Mouse (Mus musculus) retina, postnatal 1 day (tissue): ENCODE data around the gene Rsc1a1.

Experiments
- DNase-seq: peaks from one replicate; pipeline ENCODE4 v3.0.0-alpha.2; 2012

Gene Rsc1a1

GRCm38 (mm10) chr4:141651944-141652343 lies 33.5 kb downstream of the Rsc1a1 start:
- DNase-seq: peak; percentile 24

GRCm38 (mm10) chr4:141651286-141651685 lies 34.1 kb downstream of the Rsc1a1 start:
- DNase-seq: no peak

- DNase-seq: peak; percentile 73
Measured at GRCm38 (mm10) chr4:141649244-141649643, 36.2 kb downstream of the Rsc1a1 start.

GRCm38 (mm10) chr4:141648262-141648661 lies 37.1 kb downstream of the Rsc1a1 start:
- DNase-seq: no peak

- DNase-seq: no peak
Measured at GRCm38 (mm10) chr4:141647187-141647586, 38.2 kb downstream of the Rsc1a1 start.

GRCm38 (mm10) chr4:141645988-141646387 lies 39.4 kb downstream of the Rsc1a1 start:
- DNase-seq: no peak

- peak; percentile 75 for DNase-seq
Measured at GRCm38 (mm10) chr4:141643118-141643855, 42.1 kb downstream of the Rsc1a1 start.

GRCm38 (mm10) chr4:141641961-141642811 lies 43.2 kb downstream of the Rsc1a1 start:
- DNase-seq: no peak

GRCm38 (mm10) chr4:141641353-141641771 lies 44.0 kb downstream of the Rsc1a1 start:
- DNase-seq: no peak

GRCm38 (mm10) chr4:141639474-141639873 lies 45.9 kb downstream of the Rsc1a1 start:
- DNase-seq: no peak

- no peak for DNase-seq
Measured at GRCm38 (mm10) chr4:141636693-141637092, 48.7 kb downstream of the Rsc1a1 start.

- no peak for DNase-seq
Measured at GRCm38 (mm10) chr4:141635991-141636390, 49.4 kb downstream of the Rsc1a1 start.
